Mouse (Mus musculus) frontal cortex, adult 2 months (tissue): ENCODE data around the gene Ceacam1. TPM values are rescaled to one million over a fixed set of nuclear protein-coding genes. Genes with fewer than 3 reads are reported as not detected.

Source experiments
- DNase-seq, 2 experiments: peaks; one replicate each; pipeline ENCODE4 v3.0.0; 2022; ENCODE audit warnings: low spot score in 1 of 2; ENCODE audit errors: extremely low spot score in 1 of 2
- polyA plus RNA-seq: library from polyadenylated mRNA; depleted of rRNA; stranded (reverse); fragments of >200 nt; gene quantifications from 2 replicates; pipeline ENCODE4 v1.2.3, GENCODE M21; 2012; rRNA removed

The Ceacam1 gene
- polyA plus RNA-seq, 1 experiment: 4.2 TPM

DNA sequence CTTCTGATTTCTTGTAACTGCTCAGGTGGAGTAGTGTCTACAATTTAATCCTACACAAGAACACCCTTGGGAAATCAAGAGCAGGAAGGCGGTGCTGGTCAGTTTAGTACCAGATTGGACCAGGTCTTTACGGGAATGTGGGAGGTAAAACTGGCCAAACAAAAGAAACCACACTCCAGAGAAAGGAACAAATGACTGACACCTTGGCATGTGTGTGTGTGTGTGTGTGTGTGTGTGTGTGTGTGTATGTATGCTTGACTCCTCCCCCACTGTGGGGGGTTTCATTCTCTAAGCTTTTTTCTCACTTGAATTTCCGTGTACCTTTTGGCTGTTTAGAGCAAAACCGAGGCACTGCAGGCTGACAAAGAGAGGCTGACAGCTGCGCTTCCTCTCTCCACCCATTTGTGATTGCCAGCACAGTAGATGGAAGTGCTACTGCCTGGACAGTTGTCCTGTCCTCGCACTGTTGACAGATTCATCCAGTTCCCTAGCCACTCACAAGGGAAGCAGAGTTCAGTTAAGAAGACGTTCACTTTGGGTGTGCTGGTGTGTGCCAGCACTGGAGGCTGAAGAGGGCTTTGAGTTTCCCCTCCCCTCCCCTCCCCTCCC, 64.5 kb downstream of the Ceacam1 start, which contains the start of gene Cxcl17:
Cxcl17 (minus strand) TSS at position 54 of the 609 bp plus-strand sequence.
- DNase-seq: no peak

DNA sequence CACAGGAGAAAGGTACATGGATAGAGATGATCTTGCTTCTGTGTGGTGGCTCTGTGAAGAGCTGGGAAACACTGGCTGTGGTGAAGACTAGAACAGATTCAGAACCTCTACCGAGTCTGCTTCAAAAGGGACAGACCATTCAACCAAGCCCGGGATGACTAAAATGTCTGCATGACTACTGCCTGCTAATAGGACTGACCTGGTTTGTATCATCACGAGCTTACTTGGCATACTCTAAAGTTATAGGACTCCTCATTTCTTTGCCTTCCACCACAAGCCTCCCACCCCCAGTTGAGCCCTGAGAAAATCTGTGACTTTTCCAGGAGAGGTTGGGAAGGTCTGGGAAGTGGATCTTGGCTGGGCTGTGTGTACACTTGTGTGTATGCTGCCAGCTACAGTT, 65.5 kb downstream of the Ceacam1 start:
- no peak for DNase-seq

Other genes starting within 250 kb of the Ceacam1 start
- gene Gsk3a, start 239.8 kb downstream of the Ceacam1 start, polyA plus RNA-seq: 241 and 244 TPM in 2 replicates
- 38.9 TPM in 2 replicates for gene Erf, start 226.8 kb downstream of the Ceacam1 start, polyA plus RNA-seq
- 92.4 and 104 TPM in 2 replicates for gene Cic, start 209.9 kb downstream of the Ceacam1 start, polyA plus RNA-seq
- 33.5 and 43.0 TPM in 2 replicates for gene Pafah1b3, start 179.6 kb downstream of the Ceacam1 start, polyA plus RNA-seq
- 0.17 and 0.28 TPM in 2 replicates for gene Prr19, start 176.2 kb downstream of the Ceacam1 start, polyA plus RNA-seq
- 74.6 and 90.4 TPM in 2 replicates for gene Tmem145, start 171.5 kb downstream of the Ceacam1 start, polyA plus RNA-seq
- 65.2 and 67.0 TPM in 2 replicates for gene Megf8, start 160.4 kb downstream of the Ceacam1 start, polyA plus RNA-seq
- not detected in 2 replicates for gene Cnfn, start 107.9 kb downstream of the Ceacam1 start, polyA plus RNA-seq
- gene Lipe, start 78.9 kb downstream of the Ceacam1 start, polyA plus RNA-seq: 9.9 and 12.5 TPM in 2 replicates
- not detected in 2 replicates for gene Cxcl17, start 64.7 kb downstream of the Ceacam1 start, polyA plus RNA-seq
- gene Ceacam2, start 62.3 kb upstream of the Ceacam1 start, polyA plus RNA-seq: 0.16 and 0.21 TPM in 2 replicates
- 0.15 and 0.36 TPM in 2 replicates for gene Erich4, start 138.3 kb upstream of the Ceacam1 start, polyA plus RNA-seq
- gene Dmac2, start 141.8 kb upstream of the Ceacam1 start, polyA plus RNA-seq: 78.7 and 82.1 TPM in 2 replicates
- 0.95 and 1.1 TPM in 2 replicates for gene B3gnt8, start 149.1 kb upstream of the Ceacam1 start, polyA plus RNA-seq
- 67.9 and 71.9 TPM in 2 replicates for gene Bckdha, start 181.4 kb upstream of the Ceacam1 start, polyA plus RNA-seq
- gene Exosc5, start 181.6 kb upstream of the Ceacam1 start, polyA plus RNA-seq: 33.9 TPM in 2 replicates
- 49.8 and 52.0 TPM in 2 replicates for gene Tmem91, start 197.6 kb upstream of the Ceacam1 start, polyA plus RNA-seq
- gene B9d2, start 203.2 kb upstream of the Ceacam1 start, polyA plus RNA-seq: 54.8 and 62.4 TPM in 2 replicates
- 7.0 and 7.2 TPM in 2 replicates for gene Tgfb1, start 209.4 kb upstream of the Ceacam1 start, polyA plus RNA-seq
- gene Ccdc97, start 241.5 kb upstream of the Ceacam1 start, polyA plus RNA-seq: 60.3 and 64.0 TPM in 2 replicates